Mouse (Mus musculus) gastrocnemius, postnatal 4 days (tissue): ENCODE results near the gene Oas2. TPM values are rescaled to one million over a fixed set of nuclear protein-coding genes. Genes with fewer than 3 reads are reported as not detected.

Experiments
- DNase-seq, 2 experiments: peaks; one replicate each; pipeline ENCODE4 v3.0.0; 2021 to 2022; ENCODE audit warnings: low spot score in 2 of 2, mixed read lengths in 2 of 2
- total RNA-seq, 2 experiments: library from RNA; stranded (reverse); gene quantifications; 2 replicates each; pipeline ENCODE4 v1.2.3; 2021

Oas2 gene
- total RNA-seq, 2 experiments from 2014 or later, result 0.23 to 0.25 TPM

GRCm38 (mm10) chr5:120733696-120734095 lies 16.0 kb downstream of the Oas2 start:
- DNase-seq, result no peak

DNA sequence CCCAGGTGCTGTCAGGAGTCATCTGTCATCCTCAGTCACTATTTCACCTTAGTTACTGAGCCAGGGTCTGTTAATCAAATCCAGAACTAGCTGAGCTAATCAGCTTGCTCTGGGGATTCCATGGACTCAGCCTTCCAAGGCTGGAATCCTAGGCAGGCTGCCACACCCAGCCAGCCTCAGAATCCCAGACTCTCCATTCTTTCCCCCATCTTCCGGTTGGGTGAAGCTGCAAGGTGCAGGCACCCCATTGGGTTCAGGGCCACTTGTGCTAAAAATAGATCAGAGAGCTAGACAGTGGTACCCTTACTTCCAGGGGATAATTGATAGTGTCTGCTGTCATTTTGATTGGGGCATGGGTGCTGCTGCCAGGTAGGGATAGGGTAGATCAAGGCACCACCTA lies 16.9 kb downstream of the Oas2 start:
- no peak for DNase-seq

DNA sequence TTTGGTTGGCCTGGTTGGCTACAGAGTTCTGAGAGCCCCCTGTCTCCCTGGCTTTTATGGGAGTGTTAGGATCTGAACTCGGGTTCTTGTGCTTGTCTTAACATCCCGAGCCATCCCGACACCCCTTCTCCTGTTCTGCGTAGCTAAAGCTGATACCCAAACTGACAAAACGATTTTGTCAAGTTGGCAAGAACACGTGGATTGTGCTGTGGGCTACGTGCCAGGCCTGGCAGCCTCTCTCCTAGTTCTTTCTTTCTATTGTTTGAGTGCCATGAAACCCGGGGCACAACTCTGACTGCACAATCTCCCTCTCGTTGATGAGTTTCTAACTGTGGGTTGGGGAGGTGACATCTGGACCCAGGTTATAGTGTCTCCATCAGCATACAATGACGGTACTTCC lies 20.3 kb downstream of the Oas2 start:
- no peak for DNase-seq

DNA sequence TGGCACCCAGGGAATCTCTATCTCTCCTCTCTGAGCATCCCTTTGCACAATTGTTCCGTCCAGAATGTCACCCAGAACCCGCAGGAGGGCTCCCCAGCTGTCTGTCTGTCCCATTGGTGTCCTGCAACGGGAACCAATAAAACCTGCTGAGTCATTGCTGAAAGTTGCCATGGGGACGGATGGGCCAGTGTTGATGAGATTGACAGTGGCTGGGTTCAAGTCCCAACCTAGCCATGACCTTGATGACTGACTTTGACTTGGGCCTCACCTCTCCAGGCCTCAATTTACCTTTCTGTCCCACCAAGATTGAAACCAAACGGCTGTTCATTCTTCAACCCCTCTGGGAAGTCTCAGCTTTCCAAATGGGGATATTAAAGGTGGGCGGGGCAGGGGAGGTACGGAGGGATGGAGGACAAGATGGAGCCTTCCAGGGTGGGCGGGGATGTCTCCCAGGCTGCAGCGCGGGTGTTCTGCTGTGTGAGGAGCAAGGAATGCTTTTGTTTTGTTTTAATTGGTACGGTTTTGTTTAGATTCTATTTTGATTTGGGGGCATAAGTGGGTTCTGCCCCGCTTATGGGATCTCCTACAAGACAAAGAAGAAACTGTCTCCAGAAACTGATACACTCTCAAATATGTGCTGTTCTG lies 23.7 kb downstream of the Oas2 start:
- no peak for DNase-seq

DNA sequence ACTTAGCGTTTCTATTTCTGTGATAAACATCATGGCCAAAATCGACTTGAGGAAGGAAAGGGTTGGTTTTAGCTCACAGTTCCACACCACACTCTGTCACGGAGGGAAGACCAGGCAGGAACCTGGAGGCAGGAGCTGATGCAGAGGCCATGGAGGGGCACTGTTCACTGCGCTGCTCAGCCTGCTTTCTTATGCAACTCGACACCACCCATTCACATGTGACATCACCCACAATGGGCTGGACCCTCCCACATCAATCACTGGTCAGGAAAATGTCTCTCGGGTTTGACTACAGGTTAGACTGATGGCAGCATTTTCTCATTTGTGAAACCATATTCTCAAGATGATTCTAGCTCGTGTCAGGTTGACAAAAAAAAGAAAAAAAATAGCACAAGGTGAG lies 28.6 kb downstream of the Oas2 start:
- DNase-seq, result no peak

DNA sequence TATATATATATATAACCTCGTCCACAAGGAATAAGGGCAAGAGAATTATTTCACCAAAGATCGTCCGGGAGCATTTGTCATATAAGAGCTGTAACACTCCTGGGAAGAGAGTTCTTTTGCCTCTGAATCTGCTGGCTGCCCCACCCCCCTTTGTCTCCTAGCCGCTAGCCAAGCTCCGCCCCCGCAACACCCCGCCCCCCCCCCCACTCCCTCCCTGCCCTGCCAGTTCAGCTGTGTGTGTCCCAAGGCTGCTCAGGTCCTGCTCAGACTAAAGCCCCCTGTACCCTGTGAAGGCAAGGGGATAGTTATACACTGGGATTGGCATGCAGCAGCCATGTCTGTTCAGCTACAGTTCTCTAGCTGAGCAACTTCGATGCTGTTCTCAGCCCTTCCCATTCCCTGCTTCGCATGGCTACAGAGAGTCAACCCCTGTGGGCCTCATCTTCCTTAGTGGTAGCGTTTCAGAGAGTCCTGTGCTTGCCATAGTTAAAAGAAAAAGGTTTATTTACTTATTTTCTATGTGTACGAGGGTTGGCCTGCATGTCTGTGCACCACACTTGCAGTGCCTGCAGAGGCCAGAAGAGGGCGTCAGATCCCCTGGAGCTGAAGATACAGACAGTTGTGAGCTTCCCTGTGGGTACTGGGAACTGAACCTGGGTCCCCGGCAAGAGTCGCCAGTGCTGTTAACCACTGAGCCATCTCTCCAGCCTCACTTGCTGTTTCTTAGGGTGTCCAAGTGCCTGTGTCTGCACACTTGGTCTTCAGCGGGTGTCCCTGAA lies 30.9 kb downstream of the Oas2 start:
- DNase-seq, result no peak

DNA sequence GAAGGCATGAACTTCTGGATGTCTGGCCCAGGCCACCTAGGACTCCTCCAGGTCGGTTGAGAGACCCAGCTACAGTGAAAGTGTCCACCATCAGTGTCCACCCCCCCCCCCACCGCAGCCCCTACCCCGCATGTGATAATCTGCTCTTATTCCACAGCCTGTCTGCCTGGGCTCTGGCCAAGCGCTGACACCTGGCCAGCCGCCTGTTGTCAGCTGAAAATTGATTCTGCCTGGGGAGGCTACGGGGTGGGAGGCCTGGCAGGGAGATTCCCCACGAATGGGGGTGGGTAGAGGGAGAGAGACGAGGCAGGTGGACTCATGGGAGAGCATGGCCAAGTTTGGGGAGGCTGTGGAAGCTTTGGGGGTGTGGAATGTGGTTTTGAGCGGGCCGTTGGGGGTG lies 32.5 kb downstream of the Oas2 start:
- no peak for DNase-seq

DNA sequence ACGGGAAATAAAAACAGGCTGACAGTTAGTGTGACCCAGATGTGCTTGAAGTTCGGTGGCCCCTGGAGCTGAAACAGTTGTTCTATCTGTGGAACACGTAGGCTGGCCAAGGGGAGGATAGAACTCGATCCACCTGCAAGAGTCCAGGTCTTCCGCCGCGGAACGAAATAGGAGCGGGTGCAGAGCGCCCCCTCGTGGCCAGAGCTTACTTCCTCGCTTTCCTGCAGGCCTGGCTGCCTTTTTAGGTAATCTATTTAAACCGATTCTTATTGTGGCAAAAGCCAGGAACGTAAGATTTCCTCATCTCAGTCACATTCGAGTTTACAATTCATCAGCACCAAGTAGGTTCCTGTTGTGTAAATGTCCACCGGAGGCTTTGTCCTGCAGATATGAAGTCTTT lies 35.3 kb downstream of the Oas2 start:
- peak; percentile 57 to 70 for DNase-seq

- no peak for DNase-seq
Measured at GRCm38 (mm10) chr5:120712721-120713120, 36.9 kb downstream of the Oas2 start.

DNA sequence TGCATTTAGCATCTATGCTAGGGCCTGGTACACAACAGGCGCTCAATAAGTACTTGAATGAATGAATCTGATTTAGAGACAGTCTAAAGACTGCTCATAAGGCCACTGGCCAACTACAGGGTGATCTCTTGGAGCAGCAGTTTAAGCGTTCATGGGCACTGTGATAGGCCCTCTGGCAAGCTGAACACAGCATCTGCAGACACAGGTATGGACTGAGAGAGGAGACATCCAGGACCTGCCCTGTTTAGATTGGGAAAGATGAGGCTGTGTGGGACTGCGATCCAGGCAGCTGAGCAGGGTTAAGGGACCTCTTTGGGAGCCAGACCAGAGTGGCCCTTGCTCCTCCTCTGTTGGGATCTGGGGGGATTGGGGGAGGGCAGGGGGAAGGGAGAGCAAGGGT lies 37.8 kb downstream of the Oas2 start, which contains the start of gene Dtx1:
Gene Dtx1, minus strand, starts transcription at position 101 of the 400 bp plus-strand sequence.
- DNase-seq, result no peak

GRCm38 (mm10) chr5:120711416-120711815 lies 38.2 kb downstream of the Oas2 start:
- DNase-seq, result peak in 1 of 2 experiments; percentile 35

DNA sequence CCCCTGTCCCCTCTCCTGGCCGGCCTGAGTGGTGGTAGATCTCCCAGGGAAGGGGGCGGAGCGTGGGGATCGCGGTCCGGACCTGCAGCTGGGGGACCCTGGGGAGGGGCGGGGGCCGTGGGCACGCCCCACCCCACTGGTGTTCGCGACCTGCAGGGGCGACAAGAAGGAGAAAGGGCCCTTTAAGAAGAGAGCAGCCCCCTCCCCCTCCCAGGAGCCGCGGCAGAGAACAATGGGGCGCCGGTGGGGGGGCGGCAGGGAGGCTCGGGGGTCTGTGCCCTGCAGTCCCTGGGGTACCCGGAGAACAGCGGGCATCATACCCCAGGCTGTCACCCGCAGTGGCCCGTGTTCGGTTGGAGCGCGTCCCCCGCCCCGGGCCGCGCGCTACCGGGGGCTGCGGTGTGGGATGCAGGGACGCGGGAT lies 38.8 kb downstream of the Oas2 start:
- DNase-seq, result no peak

GRCm38 (mm10) chr5:120710161-120710825 lies 39.4 kb downstream of the Oas2 start:
- DNase-seq, result peak in 1 of 2 experiments; percentile 39

- no peak for DNase-seq
Measured at GRCm38 (mm10) chr5:120706976-120707375, 42.7 kb downstream of the Oas2 start.

DNA sequence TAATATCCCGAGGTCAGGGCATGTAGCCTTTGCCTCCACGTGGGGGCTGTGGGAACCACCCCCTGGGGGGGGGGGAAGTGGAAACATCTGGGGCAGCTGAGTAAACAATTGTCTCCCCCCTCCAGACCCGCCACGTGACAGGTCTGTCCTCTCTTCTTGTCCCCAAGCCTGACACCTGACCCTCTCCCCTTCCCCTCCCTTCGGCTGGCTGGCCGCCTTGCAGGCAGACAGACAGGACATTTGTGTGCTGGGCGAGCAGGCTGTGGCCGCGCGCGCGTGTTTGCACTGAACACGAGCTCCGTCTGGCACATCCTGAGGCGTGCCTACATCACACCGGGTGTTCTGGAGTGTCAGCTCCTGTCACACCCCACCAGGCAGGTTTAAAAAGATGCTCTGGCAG lies 43.1 kb downstream of the Oas2 start:
- DNase-seq, result no peak

- DNase-seq, result no peak
Measured at GRCm38 (mm10) chr5:120704421-120704820, 45.2 kb downstream of the Oas2 start.

DNA sequence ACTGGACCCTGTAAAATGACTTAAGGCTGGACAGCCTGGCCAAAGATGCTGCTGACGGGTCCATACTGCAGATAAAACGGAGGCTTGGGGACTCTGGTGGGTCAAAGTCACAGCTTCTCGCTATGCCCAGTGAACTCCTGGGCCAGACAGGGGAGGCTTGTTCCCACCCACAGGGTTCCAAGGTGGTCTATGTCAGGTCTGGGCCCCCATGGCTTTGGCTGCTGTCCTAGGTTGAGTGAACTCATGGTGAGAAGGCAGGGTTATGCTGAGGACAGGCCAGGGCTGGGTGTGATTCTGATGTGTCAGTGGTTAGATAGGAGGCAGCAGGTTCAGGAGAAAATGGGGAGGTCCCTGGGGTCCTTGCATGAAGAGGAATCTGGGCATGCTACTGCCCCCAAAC lies 46.0 kb downstream of the Oas2 start:
- no peak for DNase-seq

DNA sequence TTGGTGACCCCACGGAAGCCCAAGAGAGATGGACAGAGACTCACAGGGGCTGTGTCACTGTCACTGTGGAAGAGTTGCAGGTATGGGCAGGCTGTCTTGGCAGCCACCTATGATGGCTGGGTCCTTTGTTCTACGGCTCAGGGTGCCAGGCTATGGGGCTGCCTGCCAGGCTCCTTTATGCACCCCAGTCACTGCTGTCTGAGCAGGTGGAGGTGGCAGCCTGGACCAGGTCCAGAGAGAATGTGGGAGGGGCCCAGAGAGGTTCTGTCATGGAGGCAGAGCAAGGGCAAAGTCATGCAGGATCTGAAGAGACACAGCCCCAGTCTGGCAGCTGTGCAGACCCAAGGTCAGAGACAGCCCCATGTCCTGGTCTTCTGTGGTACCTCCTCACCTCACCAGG lies 46.7 kb downstream of the Oas2 start:
- DNase-seq, result no peak

GRCm38 (mm10) chr5:120702421-120702820 lies 47.2 kb downstream of the Oas2 start:
- DNase-seq, result no peak

DNA sequence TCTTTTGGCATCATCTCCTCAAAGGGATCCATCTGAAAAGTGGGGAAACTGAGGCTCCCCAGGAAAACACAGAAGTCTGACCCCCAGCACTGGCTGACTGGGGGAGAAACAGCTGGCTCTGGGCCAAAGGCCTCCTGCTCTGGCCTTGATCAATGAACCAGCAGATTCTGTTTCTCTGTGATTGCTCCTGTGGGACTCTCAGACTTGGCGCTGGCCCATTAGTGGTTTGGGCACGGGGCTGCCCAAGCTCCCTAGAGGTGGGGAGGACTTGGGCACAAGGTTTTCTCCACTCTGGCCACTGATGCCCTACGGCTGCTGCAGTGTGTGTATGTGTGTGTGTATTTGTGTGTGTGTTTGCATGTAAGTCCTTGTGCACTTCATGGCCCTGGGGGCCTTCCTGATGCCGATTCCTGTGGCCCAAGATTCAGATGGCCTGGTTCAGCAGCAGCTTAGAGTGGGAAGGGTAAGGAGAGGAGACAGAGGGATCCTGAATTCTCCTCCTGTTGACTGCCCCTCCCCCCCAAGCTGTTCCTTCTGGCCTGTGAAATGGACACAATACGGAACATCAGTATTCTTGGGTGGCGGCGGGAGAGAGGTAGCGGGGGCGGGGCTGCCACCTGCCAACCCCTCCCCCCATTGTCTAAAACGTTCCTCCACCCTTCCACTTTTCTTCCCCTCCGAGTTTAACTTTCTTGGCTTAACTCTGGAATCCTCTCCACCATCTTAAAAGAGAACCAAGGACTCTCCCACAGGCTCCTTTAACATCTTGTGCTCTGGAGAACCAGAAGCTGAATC lies 48.5 kb downstream of the Oas2 start:
- no peak for DNase-seq

DNA sequence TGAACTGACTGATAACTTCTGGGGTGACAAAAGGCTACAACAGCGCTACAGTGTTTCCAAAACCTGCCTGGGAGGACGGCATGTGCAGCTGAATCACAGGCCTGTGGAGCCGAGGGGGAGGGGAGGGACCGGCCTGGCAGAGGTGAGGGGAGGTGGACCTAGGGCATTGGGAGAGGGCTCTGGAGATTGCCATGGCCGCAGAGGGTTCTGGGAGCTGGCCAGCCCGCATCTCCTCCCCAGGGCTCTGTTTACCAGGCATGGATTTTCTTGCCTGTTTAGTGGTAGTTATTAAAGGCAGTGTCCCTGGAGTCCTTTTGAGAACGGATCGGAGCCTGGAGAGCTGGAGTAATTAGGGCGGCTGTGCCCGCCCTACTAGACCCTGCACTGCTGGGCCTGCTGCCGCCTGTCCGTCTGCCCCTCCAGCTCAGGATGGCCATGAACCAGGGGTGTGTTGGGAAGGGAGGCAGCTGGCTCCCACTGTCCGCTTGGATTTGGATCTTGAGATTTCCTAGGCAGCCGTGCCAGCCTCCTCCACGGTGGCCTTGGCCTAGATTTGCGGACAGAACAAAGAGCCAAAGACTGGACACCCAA lies 50.8 kb downstream of the Oas2 start:
- no peak for DNase-seq
